Mouse (Mus musculus): ENCODE results near the gene Cks2.
"Not testable (repeated sequence)": the region's sequence is repeated elsewhere in the genome, so short reads cannot be mapped to it uniquely, and the experiment has no call there.

Gene Cks2

DNA sequence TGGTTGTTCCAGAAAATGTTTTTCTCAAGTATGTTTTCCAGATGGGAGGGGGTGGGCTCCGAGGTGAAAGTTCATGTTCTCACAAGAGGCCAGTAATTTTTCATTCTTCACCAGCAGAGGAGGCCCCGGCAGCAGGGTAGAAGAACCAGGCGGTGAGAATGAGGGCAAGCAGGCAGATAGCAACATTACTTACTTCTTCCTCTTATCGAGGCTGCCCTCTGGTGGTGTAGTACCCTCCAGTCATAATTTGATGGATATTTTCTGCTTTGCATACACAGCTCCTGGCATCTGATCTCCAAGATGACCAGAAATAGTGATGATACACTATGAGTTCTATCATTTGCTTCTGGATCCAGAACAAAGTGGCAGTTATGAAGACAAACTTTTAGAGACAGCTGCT is 6.1 kb upstream of the Cks2 start:
- no peak for DNase-seq (ENCODE audit: low spot score in 2 of 2)

DNA sequence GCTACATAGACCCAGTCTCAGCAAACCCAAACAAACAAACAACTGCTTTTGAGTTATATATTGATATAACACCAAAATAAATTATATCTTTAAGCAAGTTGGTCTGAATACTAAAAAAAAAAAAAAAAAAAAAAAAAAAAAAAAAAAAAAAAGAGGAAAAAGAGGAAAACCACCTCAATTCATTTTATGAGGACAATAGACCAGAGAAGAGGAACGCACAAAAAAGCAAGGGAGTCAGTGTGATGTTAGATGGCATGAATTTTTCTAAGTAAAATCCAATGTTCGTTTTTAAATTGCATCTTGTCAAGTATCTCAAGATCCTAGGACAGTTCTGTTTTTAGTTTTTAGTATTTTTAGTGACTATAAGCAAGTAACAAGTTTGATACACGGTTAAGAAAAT is 3.6 kb upstream of the Cks2 start:
- no peak for DNase-seq (ENCODE audit: low spot score in 2 of 2)

DNA sequence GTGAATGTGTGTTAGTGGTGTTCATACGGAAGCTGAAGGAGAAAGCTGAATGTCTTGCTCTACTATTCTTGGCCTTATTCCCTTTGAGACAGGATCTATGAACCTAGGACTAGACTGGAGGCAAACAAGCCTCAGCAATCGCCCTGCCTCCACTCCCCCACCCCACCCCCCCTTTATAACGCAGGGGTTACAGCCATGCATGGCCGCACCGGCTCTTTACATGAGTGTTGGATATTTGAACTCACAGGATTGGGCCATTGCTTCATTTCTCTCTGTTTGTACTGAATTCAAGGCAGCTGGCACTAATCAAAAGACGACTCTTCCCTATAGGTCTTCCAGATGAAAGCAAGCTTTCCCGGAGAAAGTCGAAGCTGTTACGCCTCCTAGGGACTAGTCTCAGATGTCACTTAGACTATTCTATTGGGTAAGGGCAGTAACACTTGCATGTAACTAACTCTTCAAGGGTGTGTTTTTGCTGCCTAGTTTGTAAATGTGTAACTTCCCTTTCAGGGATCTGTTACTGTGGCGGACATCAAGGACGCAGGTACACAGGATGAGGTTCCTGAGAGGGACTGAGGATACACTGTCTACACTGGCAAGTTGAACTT is 2.8 kb upstream of the Cks2 start:
- no peak for DNase-seq (ENCODE audit: low spot score in 2 of 2)

DNA sequence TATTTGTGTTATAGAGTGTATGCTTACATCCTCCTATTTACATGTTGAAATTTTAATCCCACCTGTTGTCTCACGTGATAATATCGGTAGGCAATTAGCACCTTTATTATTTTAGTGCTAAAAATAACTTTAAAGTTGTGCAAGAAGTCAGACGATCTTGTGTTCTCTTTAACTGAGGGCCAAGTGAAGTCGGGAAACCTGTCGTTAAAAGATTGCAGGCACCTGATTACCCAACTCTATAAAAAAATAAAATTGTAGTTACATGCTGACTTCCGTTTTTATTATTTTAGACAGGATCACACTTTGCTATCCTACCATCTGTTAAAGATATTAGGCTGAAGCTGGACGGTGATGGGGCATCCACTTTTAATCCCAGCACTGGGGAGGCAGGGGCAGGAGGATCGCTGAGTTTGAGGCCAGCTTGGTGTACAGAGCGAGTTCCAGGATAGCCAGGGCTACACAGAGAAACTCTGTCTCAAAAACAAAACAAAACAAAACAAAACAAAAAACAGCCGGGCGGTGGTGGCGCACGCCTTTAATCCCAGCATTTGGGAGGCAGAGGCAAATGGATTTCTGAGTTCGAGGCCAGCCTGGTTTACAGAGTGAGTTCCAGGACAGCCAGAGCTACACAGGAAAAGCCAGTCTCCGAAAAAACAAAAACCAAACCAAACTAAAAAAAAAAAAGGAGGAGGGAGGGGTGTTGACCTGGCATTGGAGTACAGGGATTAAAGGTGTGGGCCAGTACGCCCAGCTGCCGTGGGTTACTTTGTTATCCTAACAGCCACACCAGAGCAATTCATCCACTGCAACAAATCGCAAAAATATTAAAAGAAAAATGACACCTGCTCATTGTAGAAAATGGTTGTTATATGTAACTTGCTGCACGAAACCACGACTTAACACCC is 856 bp upstream of the Cks2 start:
- no peak for DNase-seq (ENCODE audit: low spot score in 2 of 2)

DNA sequence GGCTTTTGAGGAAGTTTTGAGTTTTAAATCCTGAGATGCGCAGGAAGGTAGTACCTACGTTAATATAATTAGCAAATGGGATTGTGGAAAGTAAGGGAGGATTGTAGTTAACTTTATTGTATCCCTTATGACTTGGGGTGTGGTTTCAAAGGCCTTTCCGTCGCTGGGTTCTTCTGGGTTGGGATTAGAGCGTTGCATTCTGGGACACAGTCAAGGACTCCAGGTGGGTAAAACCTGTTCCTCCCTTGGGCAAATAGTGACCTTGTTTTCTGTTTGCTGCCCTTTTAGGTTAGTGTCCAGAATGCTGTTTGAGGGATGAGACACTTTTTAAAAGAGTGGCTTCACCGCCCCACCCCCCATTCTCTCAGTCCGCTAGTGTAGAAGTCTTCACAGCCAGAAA is 840 bp downstream of the Cks2 start:
- no peak for DNase-seq (ENCODE audit: low spot score in 2 of 2)

DNA sequence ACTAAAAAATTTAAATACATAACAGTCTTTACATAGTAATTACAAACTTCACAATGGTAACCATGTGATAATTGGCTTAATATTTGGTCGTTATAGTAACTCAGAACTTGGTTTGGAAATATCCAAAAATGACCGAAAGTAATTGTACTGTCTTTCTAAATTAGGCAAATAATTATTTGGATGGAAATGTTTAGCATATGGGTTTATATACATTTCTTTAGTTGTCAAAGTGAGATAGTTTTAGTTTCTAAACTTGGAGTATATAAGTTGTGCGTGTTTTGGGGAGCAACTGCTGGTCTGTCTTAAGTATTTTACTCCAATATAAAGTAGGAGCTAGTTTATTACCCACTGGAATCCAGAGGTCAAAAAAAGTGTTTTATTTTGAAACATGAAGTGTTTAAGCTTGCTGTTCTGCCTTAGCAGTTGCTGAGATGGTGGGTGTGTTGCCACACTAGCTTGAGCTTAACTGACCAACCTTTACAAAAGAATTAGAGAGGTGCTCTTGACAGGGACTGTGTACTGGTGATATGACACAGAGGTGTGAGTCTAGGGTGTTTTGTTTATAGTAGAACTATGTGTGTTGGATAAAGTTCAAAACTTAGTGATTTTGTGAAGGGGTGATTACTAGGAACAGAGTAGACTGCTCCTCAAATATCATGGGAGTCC is 1.5 kb downstream of the Cks2 start:
- no peak for DNase-seq (ENCODE audit: low spot score in 2 of 2)

DNA sequence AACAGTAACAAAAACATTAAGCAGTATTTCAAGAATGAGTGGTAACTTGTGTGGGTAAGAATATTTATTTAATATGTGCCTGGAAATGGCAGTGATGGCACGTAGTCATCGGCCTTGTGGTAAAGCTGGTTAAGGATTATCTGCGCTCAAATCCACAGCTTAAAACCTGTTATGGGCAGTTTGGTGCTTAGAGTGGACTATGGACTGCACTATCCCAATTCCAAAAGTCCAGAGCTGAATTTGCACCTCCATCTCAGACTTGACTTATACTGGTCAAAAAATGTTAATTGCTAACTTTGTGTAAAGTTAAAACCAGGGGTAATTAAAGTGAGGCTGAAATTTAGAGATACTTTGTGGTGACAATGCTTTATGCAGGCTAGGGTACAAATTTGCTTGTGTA is 2.7 kb downstream of the Cks2 start:
- no peak for DNase-seq (ENCODE audit: low spot score in 2 of 2)

DNA sequence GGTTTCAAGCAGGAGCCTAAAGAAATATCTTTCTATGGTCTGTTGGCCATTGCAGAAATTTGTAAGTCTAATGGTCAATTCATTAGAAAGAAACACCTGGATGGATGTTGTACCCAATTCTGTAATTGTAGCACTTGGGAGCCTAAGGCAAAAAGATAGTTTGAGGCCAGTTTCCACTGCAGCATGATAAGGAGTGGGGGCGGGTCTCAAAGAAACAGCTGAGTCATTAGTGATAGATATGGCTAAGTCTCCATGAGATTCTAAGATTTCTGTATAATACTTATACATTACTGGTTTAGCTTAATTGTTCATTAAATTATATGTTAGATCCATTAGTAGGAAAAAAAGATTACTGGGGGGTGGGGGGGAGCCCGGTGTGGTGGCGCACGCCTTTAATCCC is 3.2 kb downstream of the Cks2 start:
- DNase-seq (ENCODE audit: low spot score in 2 of 2) = no peak

DNA sequence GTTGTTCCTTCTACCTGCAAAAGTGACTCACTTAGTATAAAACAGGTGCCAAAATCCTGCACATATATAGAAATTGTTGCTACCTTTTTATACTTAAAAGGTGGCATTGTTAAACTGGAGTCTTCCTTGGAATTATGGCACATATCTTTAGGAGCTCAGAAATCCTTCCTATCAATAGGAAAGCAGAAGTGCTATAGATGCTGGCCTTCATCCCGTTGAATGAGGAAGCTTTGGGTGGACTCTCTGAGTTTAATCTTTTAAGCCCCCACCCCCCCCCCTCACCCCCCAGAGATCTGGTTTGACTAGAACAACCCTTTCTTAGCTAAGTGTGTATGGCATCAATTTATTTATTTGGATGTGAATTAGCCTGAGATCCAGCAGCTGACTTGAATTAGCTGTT is 4.7 kb downstream of the Cks2 start:
- DNase-seq (ENCODE audit: low spot score in 2 of 2) = no peak

DNA sequence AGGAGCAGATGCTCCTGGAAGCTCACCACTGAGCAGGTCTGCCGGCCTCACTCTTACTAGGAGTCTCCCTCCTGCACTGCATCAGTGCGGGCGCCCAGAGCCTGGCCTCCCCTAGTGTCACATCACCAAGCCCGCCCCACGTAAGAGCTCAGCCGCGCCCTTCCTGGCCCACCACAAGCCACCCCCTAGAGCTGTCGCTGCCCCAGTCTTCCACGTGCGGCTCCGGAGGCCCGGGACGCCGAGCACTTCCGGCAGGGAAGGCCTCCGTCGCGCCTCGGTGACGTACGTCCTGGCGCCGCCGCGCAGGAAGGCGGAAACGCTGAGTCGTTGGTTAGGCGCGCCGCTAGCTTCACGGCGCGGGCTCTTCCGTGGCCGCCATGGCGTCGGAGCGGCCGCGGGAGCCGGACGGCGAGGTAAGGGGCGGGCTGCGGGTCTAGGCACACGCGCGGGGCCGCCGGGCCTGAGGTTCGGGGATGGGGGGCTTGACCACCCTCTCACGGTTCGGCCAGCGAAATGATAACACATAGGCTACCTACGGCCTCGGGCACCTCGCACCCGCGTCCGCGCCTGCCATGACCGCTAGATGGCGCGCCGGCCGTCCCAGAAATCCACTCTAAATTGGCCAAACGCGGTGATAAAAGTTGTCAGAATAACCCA is 6.5 kb downstream of the Cks2 start, which contains the start of gene Secisbp2:
TSS of gene Secisbp2 (plus strand) at position 290 of the 657 bp plus-strand sequence.
- peak; percentile 97 for DNase-seq (ENCODE audit: low spot score in 2 of 2)

DNA sequence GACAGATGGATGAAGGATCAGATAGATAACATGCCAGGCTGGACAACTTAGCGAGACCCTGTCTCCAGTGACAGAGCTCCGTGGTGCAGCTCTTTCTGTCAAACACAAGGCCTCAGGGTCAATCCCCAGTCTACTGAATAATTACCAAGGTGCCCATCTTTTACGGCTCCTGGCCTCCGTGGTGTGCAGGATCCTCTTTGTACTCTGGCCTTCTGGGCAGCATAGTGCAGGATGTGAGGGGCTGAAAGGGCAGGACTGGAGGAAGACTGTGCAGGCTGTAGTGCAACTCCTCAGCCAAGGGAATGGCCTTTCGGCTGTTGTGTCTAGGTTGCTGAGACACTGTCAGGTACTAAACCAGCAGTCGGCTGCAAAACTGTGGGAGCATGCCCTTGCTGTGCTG is 8.1 kb downstream of the Cks2 start:
- DNase-seq (ENCODE audit: low spot score in 2 of 2) = no peak

DNA sequence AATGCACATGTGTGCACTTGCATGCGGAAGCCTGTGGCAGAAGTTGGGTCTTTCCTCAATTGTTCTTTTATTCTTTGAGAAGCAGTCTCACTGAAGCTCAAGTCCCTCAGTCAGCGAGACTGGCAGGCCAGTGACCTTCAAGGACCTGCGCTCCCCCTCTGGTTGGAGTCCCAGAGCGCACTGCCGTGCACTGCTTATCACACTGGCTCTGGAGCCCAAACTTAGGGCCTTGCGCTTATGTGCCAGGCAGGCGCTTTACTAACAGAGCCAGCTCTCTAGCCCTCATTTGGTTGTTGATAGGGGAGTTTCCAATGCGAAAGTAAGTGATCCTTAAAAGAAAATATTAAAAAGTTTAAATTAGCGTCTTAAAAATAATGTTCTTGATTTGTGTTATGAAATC is 8.9 kb downstream of the Cks2 start:
- no peak for DNase-seq (ENCODE audit: low spot score in 2 of 2)

DNA sequence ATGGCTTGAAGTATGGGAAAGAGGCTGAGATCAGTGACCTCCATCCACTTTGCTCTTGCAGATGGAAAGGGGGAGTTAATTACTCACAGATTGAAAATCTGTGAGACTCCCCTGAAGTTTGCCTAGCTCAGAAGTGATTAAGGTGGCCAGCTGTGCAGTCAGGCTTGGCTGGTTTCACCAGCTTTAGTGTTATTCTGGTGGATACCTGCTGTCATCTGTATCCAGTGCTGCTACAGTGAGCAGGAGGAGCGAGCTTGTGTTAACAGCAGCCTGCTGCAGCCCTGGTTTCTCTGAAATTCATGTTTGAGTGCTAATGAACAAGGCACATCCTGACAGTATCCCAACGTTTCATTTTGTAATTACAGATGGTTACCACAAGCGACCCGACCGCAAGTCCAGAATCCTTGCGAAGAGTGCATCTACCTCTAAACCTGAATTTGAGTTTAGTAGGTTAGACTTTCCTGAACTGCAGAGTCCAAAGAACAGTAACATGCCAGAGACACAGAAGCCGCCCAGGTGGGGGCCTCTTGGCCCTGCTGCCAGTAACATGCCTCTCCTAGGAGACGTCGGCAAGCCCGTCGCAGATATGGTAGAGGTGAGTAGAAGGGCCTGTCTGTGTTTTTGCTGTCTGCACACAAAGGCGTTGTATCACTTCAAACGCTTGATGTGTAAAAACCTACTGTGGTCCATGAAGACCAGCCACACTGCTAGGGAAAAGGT is 11.6 kb downstream of the Cks2 start:
- DNase-seq (ENCODE audit: low spot score in 2 of 2) = no peak

DNA sequence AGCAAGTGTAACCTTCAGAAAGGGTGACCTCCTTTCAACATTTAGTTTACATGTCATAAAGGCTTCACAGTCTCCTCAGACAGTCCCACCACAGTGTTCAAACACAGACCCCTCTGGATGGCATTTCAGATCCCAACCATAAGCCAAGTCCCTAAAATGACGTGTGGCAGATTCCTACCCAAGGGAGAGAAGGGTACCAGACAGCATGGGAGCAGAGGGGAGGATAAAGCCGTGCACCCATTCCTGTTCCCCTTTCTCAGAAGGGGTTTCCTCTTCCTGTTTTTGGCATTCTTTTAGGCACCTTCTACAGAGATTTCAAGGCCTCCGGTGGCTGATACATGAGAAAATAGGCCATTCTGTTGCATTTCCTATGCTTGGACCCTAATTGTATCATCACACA is 13.1 kb downstream of the Cks2 start:
- no peak for DNase-seq (ENCODE audit: low spot score in 2 of 2)

DNA sequence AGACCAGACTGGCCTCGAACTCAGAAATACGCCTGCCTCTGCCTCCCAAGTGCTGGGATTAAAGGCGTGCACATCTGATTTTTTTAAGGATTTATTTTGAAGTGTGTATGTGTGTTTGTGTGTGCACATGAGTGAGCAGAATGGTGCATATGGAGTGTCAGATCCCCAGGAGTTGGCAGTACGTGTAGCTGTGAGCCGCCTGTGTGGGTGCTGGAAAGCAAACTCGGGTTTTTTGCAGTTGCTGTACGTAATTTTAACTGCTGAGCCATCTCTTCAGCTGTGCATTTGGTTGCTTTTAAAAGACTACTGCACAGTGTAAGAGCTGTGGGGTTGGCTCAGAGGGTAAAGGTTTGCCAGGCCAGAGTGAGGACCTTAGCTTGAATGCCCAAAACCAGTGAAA is 14.5 kb downstream of the Cks2 start:
- no peak for DNase-seq (ENCODE audit: low spot score in 2 of 2)

DNA sequence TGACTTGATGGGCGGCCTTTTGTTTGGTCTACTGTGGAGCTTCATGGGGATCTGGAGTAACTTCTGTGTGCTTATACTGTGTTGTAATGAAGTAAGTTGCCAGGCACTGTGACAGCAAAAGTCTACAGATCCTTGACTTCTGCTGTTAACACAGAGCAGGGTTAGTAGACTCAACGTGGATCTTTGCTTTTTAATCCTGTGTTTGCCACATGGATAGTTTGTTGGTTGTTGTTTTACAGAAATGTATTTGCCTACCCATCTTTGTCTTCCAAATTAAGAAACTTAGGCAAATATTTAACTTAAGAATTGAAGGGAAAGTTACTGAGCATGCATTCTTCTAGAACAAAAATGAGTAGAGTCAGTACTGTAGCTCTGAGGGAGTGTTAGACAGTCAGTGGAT is 18.5 kb downstream of the Cks2 start:
- DNase-seq (ENCODE audit: low spot score in 2 of 2) = no peak

DNA sequence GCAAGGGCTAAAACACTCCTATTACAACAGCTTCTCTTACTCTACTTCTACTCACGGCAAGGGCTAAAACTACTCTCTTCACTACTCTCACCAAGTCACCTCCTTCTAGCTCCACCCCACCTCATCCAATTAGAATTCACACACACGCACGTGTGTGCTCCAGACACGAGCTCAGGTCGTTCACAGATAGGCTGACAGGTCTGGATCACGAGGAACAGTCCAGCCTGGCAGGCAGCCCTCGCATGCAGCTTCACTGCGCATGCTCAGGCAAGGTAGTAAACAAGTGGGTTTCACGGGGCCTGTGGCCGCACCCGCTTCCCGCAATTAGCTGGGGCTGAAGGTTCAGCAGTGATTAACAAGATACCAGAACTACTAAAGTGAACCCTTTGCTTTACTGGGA is 23.2 kb downstream of the Cks2 start:
- DNase-seq (ENCODE audit: low spot score in 2 of 2) = not testable (repeated sequence)

DNA sequence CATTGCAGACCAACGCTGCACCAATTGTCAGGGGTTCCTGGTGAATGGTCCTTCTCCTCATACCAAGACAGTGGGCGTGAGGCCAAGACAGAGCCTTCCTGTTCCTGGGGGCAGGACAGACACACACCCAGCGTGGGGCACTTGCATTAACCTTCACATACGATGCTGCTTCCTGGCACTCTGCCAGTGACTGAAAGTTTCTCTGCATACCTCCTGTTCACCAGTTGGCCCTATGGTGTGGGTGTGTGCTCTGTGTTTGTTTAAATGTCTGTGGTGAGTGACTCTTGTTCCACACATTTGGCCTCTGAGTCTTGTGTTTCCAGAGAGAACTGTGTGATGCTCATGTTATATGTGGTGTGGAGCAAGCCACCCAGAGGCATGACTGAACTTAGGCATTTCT is 31.6 kb downstream of the Cks2 start:
- DNase-seq (ENCODE audit: low spot score in 2 of 2) = no peak

DNA sequence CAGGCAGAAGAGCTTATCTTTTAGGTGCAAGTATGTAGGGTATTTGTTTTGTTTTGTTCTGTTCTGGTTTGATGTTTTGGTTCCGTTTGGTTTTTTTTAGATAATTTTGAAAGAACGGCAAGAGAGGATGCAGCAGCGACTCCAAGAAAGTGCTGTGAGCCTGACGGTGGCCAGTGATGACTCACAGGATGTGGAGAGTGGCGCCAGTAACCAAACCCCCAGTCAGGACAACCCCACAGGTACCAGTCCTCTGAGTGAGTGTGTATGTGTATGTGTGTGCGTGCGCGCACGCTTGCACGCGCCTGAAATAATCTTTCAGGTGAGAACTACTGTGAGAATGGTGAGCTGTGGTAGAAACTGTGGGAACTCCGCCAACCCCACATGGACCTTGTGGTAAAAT is 32.0 kb downstream of the Cks2 start:
- no peak for DNase-seq (ENCODE audit: low spot score in 2 of 2)

DNA sequence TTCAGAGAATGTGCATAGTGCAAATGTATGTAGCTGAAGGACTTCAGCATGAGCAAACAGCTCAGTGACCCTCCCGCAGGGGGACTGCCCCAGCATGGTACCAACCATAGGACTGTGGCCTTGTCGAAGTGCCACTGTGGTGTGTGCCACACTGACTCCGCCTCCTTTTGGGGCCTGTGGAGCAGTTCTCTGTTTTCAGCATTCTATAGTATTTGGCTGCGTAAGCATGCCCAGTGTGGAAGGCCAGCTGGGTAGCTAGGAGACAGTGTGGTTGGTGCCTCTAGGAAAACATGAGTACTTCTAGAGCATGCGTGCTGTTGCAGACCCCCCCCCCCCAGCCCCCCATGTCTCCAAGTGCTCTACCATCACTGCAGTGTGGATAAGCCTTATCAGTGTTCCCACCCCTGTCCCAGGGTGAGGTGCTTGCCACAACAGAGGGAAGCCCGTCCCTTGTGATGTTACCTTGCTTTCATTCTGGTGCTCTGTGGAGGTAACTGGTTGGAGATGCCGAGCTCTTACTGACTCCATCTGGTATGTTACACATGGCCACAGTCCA is 32.7 kb downstream of the Cks2 start:
- DNase-seq (ENCODE audit: low spot score in 2 of 2) = no peak

DNA sequence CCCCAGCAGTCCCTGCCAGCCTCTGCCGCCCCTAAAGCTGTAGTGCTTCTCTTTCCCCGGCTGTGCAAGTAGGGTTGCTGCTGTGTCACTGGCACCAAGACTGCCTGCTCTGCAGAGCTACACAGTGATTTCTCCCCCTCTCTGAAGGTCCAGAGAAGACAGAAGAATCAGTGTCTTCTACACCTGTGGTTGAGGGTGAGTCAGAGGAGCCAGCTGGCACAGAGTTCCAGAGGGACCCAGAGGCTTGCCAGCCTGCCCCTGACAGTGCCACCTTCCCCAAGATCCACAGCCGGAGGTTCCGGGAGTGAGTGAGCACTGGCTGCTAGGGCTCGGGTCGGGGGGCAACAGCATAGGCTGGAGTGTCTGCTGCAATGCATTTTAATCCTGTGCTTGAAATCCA is 33.7 kb downstream of the Cks2 start:
- DNase-seq (ENCODE audit: low spot score in 2 of 2) = no peak

Measured in frontal cortex, postnatal 36 days (tissue).